Mouse (Mus musculus) forelimb bud, embryonic 11.5 days (tissue): ENCODE results near the gene Eif2s1.
"Not testable (repeated sequence)": the region's sequence is repeated elsewhere in the genome, so short reads cannot be mapped to it uniquely, and the experiment has no call there.

Experiments used
- DNase-seq: peaks from one replicate; pipeline ENCODE4 v3.0.0-alpha.2; 2012; ENCODE audit warnings: low read depth, low spot score

The Eif2s1 gene

GRCm38 (mm10) chr12:78914458-78914857 lies 52.8 kb downstream of the Eif2s1 start:
- DNase-seq: no peak

- no peak for DNase-seq
Observed at GRCm38 (mm10) chr12:78915561-78915960, 53.9 kb downstream of the Eif2s1 start.

GRCm38 (mm10) chr12:78916278-78916677 lies 54.7 kb downstream of the Eif2s1 start:
- DNase-seq: no peak

GRCm38 (mm10) chr12:78918227-78919078 lies 56.8 kb downstream of the Eif2s1 start:
- DNase-seq: peak; percentile 91

- DNase-seq: peak; percentile 66
Observed at GRCm38 (mm10) chr12:78919079-78919712, 57.6 kb downstream of the Eif2s1 start.

GRCm38 (mm10) chr12:78921421-78921820 lies 59.8 kb downstream of the Eif2s1 start:
- no peak for DNase-seq

- no peak for DNase-seq
Observed at GRCm38 (mm10) chr12:78922058-78922457, 60.4 kb downstream of the Eif2s1 start.

- not testable (repeated sequence) for DNase-seq
Observed at GRCm38 (mm10) chr12:78922977-78923376, 61.4 kb downstream of the Eif2s1 start.

- DNase-seq: no peak
Observed at GRCm38 (mm10) chr12:78923539-78924189, 62.0 kb downstream of the Eif2s1 start.

GRCm38 (mm10) chr12:78927287-78927686 lies 65.7 kb downstream of the Eif2s1 start:
- no peak for DNase-seq

GRCm38 (mm10) chr12:78929900-78930299 lies 68.3 kb downstream of the Eif2s1 start:
- DNase-seq: no peak

- no peak for DNase-seq
Observed at GRCm38 (mm10) chr12:78936494-78936893, 74.9 kb downstream of the Eif2s1 start.
